Mouse (Mus musculus) liver, embryonic 14.5 days (tissue): ENCODE data around the gene Cdc42ep4. TPM values are rescaled to one million over a fixed set of nuclear protein-coding genes. Genes with fewer than 3 reads are reported as not detected.

Experiments used
- ATAC-seq: fragments of 200-750 bp; cut with Nextera tagmentation; 2 replicates; pipeline ENCODE4 v1.8.0; 2017; ENCODE audit warnings: moderate number of reproducible peaks, mild to moderate bottlenecking, moderate library complexity; ENCODE audit not compliant: insufficient read depth
- DNase-seq, 3 experiments: peaks; one replicate each; pipeline ENCODE4 v3.0.0-alpha.2; 2012 to 2013; ENCODE audit warnings: low read depth in 3 of 3, low spot score in 3 of 3
- H3K27ac ChIP-seq: fragments of 300-500 bp; sonication (generic); 2 replicates; pipeline ENCODE4 v1.5.1; 2014; ENCODE audit warnings: moderate library complexity, mild to moderate bottlenecking, control low read depth, inconsistent platforms
- H3K27me3 ChIP-seq: fragments of 300-500 bp; sonication (generic); 2 replicates; pipeline ENCODE4 v1.6.1; 2014; ENCODE audit warnings: mild to moderate bottlenecking, low read length, moderate library complexity; ENCODE audit not compliant: control insufficient read depth, insufficient read depth
- H3K36me3 ChIP-seq: fragments of 300-500 bp; sonication (generic); replicated peaks from 2 replicates; pipeline ENCODE4 v1.6.1; 2014; ENCODE audit warnings: low read depth; ENCODE audit not compliant: control insufficient read depth, insufficient read depth
- H3K4me1 ChIP-seq, 2 experiments: fragments of 200-500 bp in 1 of 2; fragments of 300-500 bp in 1 of 2; sonication (generic) in 1 of 2; replicated peaks; 2 replicates each; pipeline ENCODE4 v1.6.1; 2012 to 2014; ENCODE audit warnings: antibody characterized with exemption in 1 of 2, inconsistent platforms in 1 of 2, low read length in 1 of 2; ENCODE audit not compliant: control insufficient read depth in 2 of 2, insufficient read depth in 2 of 2
- H3K4me2 ChIP-seq: fragments of 300-500 bp; sonication (generic); 2 replicates; pipeline ENCODE4 v1.6.1; 2014; ENCODE audit warnings: low read depth, mild to moderate bottlenecking, control low read depth, moderate library complexity
- H3K4me3 ChIP-seq, 2 experiments: fragments of 200-500 bp in 1 of 2; fragments of 300-500 bp in 1 of 2; sonication (generic) in 1 of 2; 2 replicates each; pipeline ENCODE4 v1.5.1; 2012 to 2014; ENCODE audit warnings: low read depth in 2 of 2, low read length in 2 of 2, mild to moderate bottlenecking in 2 of 2, control low read depth in 1 of 2, inconsistent platforms in 1 of 2, moderate library complexity in 1 of 2; ENCODE audit not compliant: insufficient read depth in 1 of 2
- H3K9ac ChIP-seq: fragments of 300-500 bp; sonication (generic); replicated peaks from 2 replicates; pipeline ENCODE4 v1.6.1; 2014; ENCODE audit warnings: mild to moderate bottlenecking, control low read depth, moderate library complexity
- H3K9me3 ChIP-seq: fragments of 300-500 bp; sonication (generic); 2 replicates; pipeline ENCODE4 v1.6.1; 2016; ENCODE audit warnings: low read length, mixed read lengths; ENCODE audit not compliant: control insufficient read depth
- CTCF ChIP-seq: IDR thresholded peaks from 2 replicates; pipeline ENCODE4 v1.5.1; 2016; ENCODE audit warnings: antibody characterized with exemption, low read depth, control low read depth
- EP300 ChIP-seq: IDR thresholded peaks from 2 replicates; pipeline ENCODE4 v1.6.1; 2016; ENCODE audit warnings: antibody characterized with exemption, low read depth
- WGBS: fragments of 180-500 bp; shearing (Covaris S2); extraction: QIAGEN DNeasy Blood & Tissue Kit; methylation state at CpG from one replicate; pipeline ENCODE4 v1.1.7; 2014; ENCODE audit not compliant: insufficient replicate concordance; 5-methylcytosine and 5-hydroxymethylcytosine counted together
- polyA plus RNA-seq, 2 experiments: library from polyadenylated mRNA; depleted of rRNA in 1 of 2; stranded (reverse) in 1 of 2; unstranded in 1 of 2; fragments of >200 nt; fragmentation: Nextera tagmentation in 1 of 2; extraction: Ambion mirVana in 1 of 2; gene quantifications; 2 replicates each; pipeline versions ENCODE4 v1.2.1 to v1.2.3; 2012 to 2014

Gene Cdc42ep4
- polyA plus RNA-seq, 2 experiments: 9.0 to 10.0 TPM

DNA sequence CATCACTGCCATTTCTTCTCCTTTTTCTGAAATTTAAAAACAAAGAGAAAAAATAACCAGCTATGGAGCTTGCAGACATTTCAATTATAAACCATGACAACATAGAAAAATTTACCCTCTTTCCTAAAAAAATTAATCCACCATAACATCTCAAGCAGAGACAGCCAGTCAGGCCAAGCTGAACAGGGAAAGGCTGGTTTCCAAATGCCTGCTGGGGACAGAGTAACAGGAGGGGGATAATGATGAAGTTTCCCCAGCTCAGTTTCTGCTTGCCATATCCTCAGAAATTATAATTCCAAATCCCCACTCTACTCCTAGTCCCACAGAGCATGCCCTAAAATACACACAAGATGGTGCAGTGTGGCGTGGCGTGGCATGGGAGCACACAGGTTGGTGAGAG lies 74.3 kb downstream of the Cdc42ep4 start:
- no peak overlapping the region for H3K4me3 ChIP-seq
- no peak overlapping the region for H3K4me2 ChIP-seq
- no peak overlapping the region for H3K27ac ChIP-seq
- DNase-seq (no peak), ATAC-seq (no peak)
- 98% methylated on average over 2 of the region's 2 CpGs for WGBS
- no peak overlapping the region for H3K9ac ChIP-seq
- H3K36me3 ChIP-seq: peaks cover 53% of the 10 kb centered on the region
- no peaks in the 10 kb centered on the region for H3K27me3 ChIP-seq
- TF ChIP-seq CTCF (no peak), EP300 (no peak)
- H3K9me3 ChIP-seq: no peaks in the 10 kb centered on the region
- peaks cover 25 to 30% of the 10 kb centered on the region in 2 experiments for H3K4me1 ChIP-seq

Other genes with a start within 250 kb of the Cdc42ep4 start
- gene Sstr2, start 132.5 kb downstream of the Cdc42ep4 start, polyA plus RNA-seq (2012; rRNA removed): 2.8 and 3.5 TPM in 2 replicates
- gene Sstr2, start 132.5 kb downstream of the Cdc42ep4 start, polyA plus RNA-seq (2014; fragmentation: Nextera tagmentation; extraction: Ambion mirVana): 3.6 and 3.8 TPM in 2 replicates
- gene Cog1, start 102.7 kb downstream of the Cdc42ep4 start, polyA plus RNA-seq (2012; rRNA removed): 12.0 and 12.9 TPM in 2 replicates
- gene Cog1, start 102.7 kb downstream of the Cdc42ep4 start, polyA plus RNA-seq (2014; fragmentation: Nextera tagmentation; extraction: Ambion mirVana): 9.3 and 12.7 TPM in 2 replicates
- 4.9 and 5.1 TPM in 2 replicates for gene Slc39a11, start 101.8 kb downstream of the Cdc42ep4 start, polyA plus RNA-seq (2012; rRNA removed)
- gene Slc39a11, start 101.8 kb downstream of the Cdc42ep4 start, polyA plus RNA-seq (2014; fragmentation: Nextera tagmentation; extraction: Ambion mirVana): 10.1 and 10.2 TPM in 2 replicates
- gene Fam104a, start 67.7 kb downstream of the Cdc42ep4 start, polyA plus RNA-seq (2012; rRNA removed): 20.6 and 25.0 TPM in 2 replicates
- gene Fam104a, start 67.7 kb downstream of the Cdc42ep4 start, polyA plus RNA-seq (2014; fragmentation: Nextera tagmentation; extraction: Ambion mirVana): 44.5 and 46.8 TPM in 2 replicates
- 5.8 and 8.0 TPM in 2 replicates for gene D11Wsu47e, start 67.5 kb downstream of the Cdc42ep4 start, polyA plus RNA-seq (2012; rRNA removed)
- 7.8 and 9.2 TPM in 2 replicates for gene D11Wsu47e, start 67.5 kb downstream of the Cdc42ep4 start, polyA plus RNA-seq (2014; fragmentation: Nextera tagmentation; extraction: Ambion mirVana)
- gene Cpsf4l, start 41.9 kb downstream of the Cdc42ep4 start, polyA plus RNA-seq (2012; rRNA removed): 0.02 TPM in 1 of 2 replicates, not detected in the other
- 0.11 TPM in 1 of 2 replicates, not detected in the other for gene Cpsf4l, start 41.9 kb downstream of the Cdc42ep4 start, polyA plus RNA-seq (2014; fragmentation: Nextera tagmentation; extraction: Ambion mirVana)